Mouse (Mus musculus) intestine, embryonic 14.5 days (tissue): ENCODE measurements at regions not wholly inside any gene's neighbourhood (a gene's known extent, or its start where the extent isn't known, plus 50 kb on each side); places are given as distances from the start of the nearest gene placed in this dataset.

Experiments
- ATAC-seq: fragments of 200-750 bp; cut with Nextera tagmentation; replicated peaks from 2 replicates; pipeline ENCODE4 v1.8.0; 2017; ENCODE audit warnings: low read depth, moderate number of reproducible peaks, moderate TSS enrichment, moderate library complexity; ENCODE audit not compliant: low FRiP score, low TSS enrichment
- DNase-seq: peaks from one replicate; pipeline ENCODE4 v3.0.0-alpha.2; 2018; ENCODE audit warnings: low spot score
- H3K27ac ChIP-seq: fragments of 300-500 bp; sonication (generic); 2 replicates; pipeline ENCODE4 v1.5.1; 2014; ENCODE audit warnings: low read depth, mild to moderate bottlenecking, control low read depth
- H3K27me3 ChIP-seq: fragments of 300-500 bp; sonication (generic); replicated peaks from 2 replicates; pipeline ENCODE4 v1.6.1; 2014; ENCODE audit warnings: low read length, control low read depth; ENCODE audit not compliant: control insufficient read depth, insufficient read depth
- H3K36me3 ChIP-seq: fragments of 300-500 bp; sonication (generic); 2 replicates; pipeline ENCODE4 v1.6.1; 2014; ENCODE audit warnings: low read length, control low read depth; ENCODE audit not compliant: control insufficient read depth, insufficient read depth
- H3K4me1 ChIP-seq: fragments of 300-500 bp; sonication (generic); replicated peaks from 2 replicates; pipeline ENCODE4 v1.6.1; 2014; ENCODE audit warnings: low read length, control low read depth, mixed read lengths; ENCODE audit not compliant: control insufficient read depth, insufficient read depth
- H3K4me2 ChIP-seq: fragments of 300-500 bp; sonication (generic); 2 replicates; pipeline ENCODE4 v1.6.1; 2014; ENCODE audit warnings: low read length
- H3K4me3 ChIP-seq: fragments of 300-500 bp; sonication (generic); 2 replicates; pipeline ENCODE4 v1.5.1; 2014; ENCODE audit warnings: low read depth, low read length, control low read depth, mixed read lengths
- H3K9ac ChIP-seq: fragments of 300-500 bp; sonication (generic); 2 replicates; pipeline ENCODE4 v1.6.1; 2014; ENCODE audit warnings: mild to moderate bottlenecking, low read length
- H3K9me3 ChIP-seq: fragments of 300-500 bp; sonication (generic); 2 replicates; pipeline ENCODE4 v1.6.1; 2016; ENCODE audit warnings: low read length, control low read depth; ENCODE audit not compliant: control insufficient read depth
- WGBS: fragments of 180-500 bp; shearing (Covaris S2); extraction: QIAGEN DNeasy Blood & Tissue Kit; methylation state at CpG from one replicate; pipeline ENCODE4 v1.1.7; 2014; 5-methylcytosine and 5-hydroxymethylcytosine counted together

DNA sequence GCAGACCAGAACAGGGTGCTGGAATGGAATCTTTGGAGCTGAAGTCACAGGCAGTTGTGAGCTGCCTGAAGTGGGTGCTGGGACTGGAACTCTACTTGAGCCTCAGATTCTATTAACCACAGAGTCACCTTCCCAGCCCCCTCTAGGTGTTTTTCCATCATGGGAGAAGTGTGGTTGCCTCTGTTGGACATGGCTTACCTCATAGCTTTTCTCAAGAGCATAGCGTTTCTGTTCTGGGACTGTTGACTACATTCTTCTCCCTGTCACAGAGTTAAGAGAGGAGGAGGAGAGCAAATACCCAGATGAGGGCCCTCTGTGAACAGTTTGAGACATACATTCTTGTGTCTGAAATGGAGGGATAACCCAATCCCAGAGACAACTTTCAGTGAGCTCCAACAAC lies 81.5 kb upstream of the Tas2r119 start:
- Histone ChIP-seq H3K9ac (no peak overlapping the region), H3K4me3 (no peak overlapping the region), H3K27me3 (no peaks in the 10 kb centered on the region), H3K4me2 (no peak overlapping the region), H3K27ac (no peak overlapping the region), H3K4me1 (no peaks in the 10 kb centered on the region), H3K9me3 (no peaks in the 10 kb centered on the region), H3K36me3 (no peaks in the 10 kb centered on the region)
- ATAC-seq (no peak), DNase-seq (no peak)
- 53% methylated on average over 1 of the region's 1 CpGs for WGBS

DNA sequence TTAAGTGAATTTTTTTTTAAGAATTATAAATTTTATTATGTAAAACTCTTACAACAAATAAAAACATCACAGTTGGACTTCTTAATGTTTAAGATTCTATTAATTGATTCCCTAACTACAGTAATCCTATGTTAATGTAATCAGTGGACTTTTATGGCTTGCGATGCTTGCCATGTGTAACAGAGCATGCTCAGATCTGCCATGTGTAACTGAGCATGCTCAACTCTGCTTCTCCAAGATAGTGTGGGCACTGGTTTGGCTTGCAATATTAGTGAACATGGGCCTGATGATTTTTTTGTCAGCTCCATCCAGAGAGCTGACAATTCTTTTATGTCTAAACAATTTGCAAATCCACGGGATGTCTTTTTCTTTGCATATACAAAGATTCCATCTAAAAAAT lies 66.4 kb upstream of the Tas2r119 start:
- no peak overlapping the region for H3K4me2 ChIP-seq
- ATAC-seq (no peak), DNase-seq (no peak)
- no peak overlapping the region for H3K27ac ChIP-seq
- H3K4me3 ChIP-seq = no peak overlapping the region
- 78% methylated on average over 2 of the region's 2 CpGs for WGBS
- H3K9me3 ChIP-seq = no peaks in the 10 kb centered on the region
- no peaks in the 10 kb centered on the region for H3K4me1 ChIP-seq
- no peaks in the 10 kb centered on the region for H3K36me3 ChIP-seq
- no peak overlapping the region for H3K9ac ChIP-seq
- H3K27me3 ChIP-seq = no peaks in the 10 kb centered on the region
